Mouse (Mus musculus): ENCODE measurements around the gene Ubl5.

GRCm38 (mm10) chr9:20651602-20652259 lies 9.1 kb downstream of the Ubl5 start, which contains the start of gene Pin1:
- TF ChIP-seq POLR2A (IDR thresholded peaks at IDR 0.05; ENCODE audit: insufficient read depth, low read depth, low read length) = peak; percentile 81
- peak; percentile 73 for TF ChIP-seq EP300 (IDR thresholded peaks at IDR 0.05; ENCODE audit: insufficient read depth, low read depth, low read length)
- no peak for TF ChIP-seq CTCF (IDR thresholded peaks at IDR 0.05)
